Mouse (Mus musculus) small intestine, adult 2 months (tissue): ENCODE results near the gene Map4k3. TPM values are rescaled to one million over a fixed set of nuclear protein-coding genes. Genes with fewer than 3 reads are reported as not detected.
A peak's percentile ranks its signal among the peaks of the same experiment; 100 is the strongest.

Source experiments
- H3K27ac ChIP-seq: fragments of 200-500 bp; 2 replicates; pipeline ENCODE4 v1.5.1; 2012; ENCODE audit warnings: low read depth, low read length, control low read depth, inconsistent platforms; ENCODE audit not compliant: insufficient read depth
- H3K27me3 ChIP-seq: fragments of 200-500 bp; 2 replicates; pipeline ENCODE4 v1.6.1; 2012; ENCODE audit warnings: mild to moderate bottlenecking, moderate library complexity, low read length, inconsistent platforms; ENCODE audit not compliant: control insufficient read depth, insufficient read depth
- H3K36me3 ChIP-seq: fragments of 200-500 bp; 2 replicates; pipeline ENCODE4 v1.6.1; 2012; ENCODE audit warnings: mild to moderate bottlenecking, low read length, control low read depth, inconsistent platforms; ENCODE audit not compliant: control insufficient read depth, insufficient read depth
- H3K4me1 ChIP-seq: fragments of 200-500 bp; 2 replicates; pipeline ENCODE4 v1.6.1; 2012; ENCODE audit warnings: low read length, inconsistent platforms, mixed read lengths; ENCODE audit not compliant: control insufficient read depth, insufficient read depth, insufficient read length
- H3K4me3 ChIP-seq: fragments of 200-500 bp; 2 replicates; pipeline ENCODE4 v1.5.1; 2012; ENCODE audit warnings: low read depth, mild to moderate bottlenecking, control low read depth, inconsistent platforms, low read length, moderate library complexity
- CTCF ChIP-seq: fragments of 200-500 bp; IDR thresholded peaks from 2 replicates; pipeline ENCODE4 v1.5.1; 2012; ENCODE audit warnings: low read depth, mild to moderate bottlenecking, control low read depth, inconsistent platforms, low read length, moderate library complexity, mixed read lengths; ENCODE audit not compliant: insufficient replicate concordance, insufficient read length; ENCODE audit errors: extremely low read depth
- POLR2A ChIP-seq: fragments of 200-500 bp; IDR thresholded peaks from 2 replicates; pipeline ENCODE4 v1.6.1; 2012; ENCODE audit warnings: low read depth, mild to moderate bottlenecking, control low read depth, inconsistent platforms, low read length, moderate library complexity
- WGBS: fragments of 180-500 bp; shearing (Covaris S2); methylation state at CpG from one replicate; pipeline ENCODE4 v1.1.7; 2018; 5-methylcytosine and 5-hydroxymethylcytosine counted together
- polyA plus RNA-seq: library from polyadenylated mRNA; depleted of rRNA; stranded (reverse); fragments of >200 nt; gene quantifications from 2 replicates; pipeline ENCODE4 v1.2.3, GENCODE M21; 2012

The Map4k3 gene
- polyA plus RNA-seq, 1 experiment: 9.4 TPM

DNA sequence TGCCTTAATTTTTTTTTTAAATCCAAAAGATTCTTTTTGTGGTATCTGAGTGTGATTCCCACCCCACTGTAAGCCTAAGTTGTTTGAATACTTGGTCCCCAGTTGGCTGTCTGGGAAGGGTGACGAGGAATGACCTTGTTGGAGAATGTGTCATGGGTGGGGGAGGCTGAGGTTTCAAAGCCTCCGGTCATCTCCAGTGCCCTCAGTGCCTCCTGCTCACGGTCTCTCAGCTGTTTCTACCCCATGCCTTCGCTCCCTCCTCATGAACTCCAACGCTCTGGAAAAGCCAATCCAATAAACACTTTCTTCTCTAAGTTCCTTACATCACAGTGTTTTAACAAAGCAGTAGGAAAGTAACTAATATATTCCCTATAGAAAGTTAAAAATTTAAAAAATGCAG, 45.2 kb downstream of the Map4k3 start:
- 87% methylated on average over 5 of the region's 5 CpGs for WGBS
- H3K27me3 ChIP-seq: no peaks in the 10 kb centered on the region
- peaks cover 3% of the 10 kb centered on the region for H3K4me1 ChIP-seq
- H3K4me3 ChIP-seq: no peak overlapping the region
- H3K36me3 ChIP-seq: peaks cover 4% of the 10 kb centered on the region; the same call in 1 of the 2 replicates
- H3K27ac ChIP-seq: no peak overlapping the region
- TF ChIP-seq CTCF (no peak), POLR2A (no peak)

DNA sequence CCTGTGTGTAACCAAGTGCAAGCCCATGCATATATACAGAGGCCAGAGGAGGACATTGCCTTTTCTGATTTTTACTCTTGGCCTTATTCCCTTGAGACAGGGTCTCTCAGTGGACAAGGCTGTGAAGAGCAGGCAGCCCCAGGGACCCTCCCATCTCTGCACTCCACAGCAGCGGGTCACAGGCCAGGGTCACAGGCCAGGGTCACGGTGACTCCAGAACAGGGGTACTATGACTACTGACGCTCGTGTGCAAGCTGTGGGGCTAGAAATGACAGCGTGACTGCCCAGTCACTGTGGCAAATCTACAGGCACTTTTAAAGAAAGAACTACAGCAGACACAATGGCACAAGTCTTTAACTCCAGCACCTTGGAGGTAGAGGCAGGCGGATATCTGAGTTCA, 50.1 kb downstream of the Map4k3 start:
- no peak for TF ChIP-seq CTCF
- no peak for TF ChIP-seq POLR2A
- Histone ChIP-seq H3K4me3 (no peak overlapping the region), H3K27me3 (no peaks in the 10 kb centered on the region), H3K27ac (no peak overlapping the region), H3K4me1 (peaks cover 9% of the 10 kb centered on the region), H3K36me3 (peaks cover 4% of the 10 kb centered on the region; the same call in 1 of the 2 replicates)
- WGBS: 92% methylated on average over 6 of the region's 6 CpGs

DNA sequence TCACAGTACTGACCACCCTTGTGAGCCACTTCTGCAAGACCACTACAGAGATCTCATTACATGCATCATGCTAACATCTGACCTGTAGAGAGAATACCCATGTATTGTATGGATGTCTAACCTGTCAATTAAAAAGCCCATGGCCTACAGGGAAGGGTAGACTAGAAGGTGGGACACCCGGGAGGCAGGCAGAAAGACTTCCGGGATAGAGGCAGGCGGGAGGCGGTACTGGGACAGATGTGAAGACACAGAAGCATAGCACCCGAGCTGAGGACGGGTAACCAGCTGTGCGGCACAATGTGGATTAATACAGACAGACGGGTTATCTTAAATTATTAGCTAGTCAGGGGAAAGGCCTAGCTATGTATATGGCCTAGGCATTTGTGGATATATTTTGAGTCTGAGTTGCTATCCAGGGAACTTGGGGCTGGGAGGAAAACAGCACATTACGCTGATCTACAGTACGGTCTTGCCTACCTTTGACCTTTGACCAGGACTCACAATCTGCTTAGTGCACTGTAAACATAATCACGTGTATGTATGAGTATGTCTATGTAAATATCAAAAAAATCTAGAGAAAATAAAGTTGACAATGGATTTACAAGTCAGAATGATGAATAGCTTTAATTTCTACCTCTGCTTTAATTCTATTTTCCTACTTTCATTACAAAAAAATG, 51.3 kb downstream of the Map4k3 start:
- H3K27me3 ChIP-seq: no peaks in the 10 kb centered on the region
- peak overlapping the region; percentile 82 for H3K27ac ChIP-seq
- peaks cover 9% of the 10 kb centered on the region for H3K4me1 ChIP-seq
- 27% methylated on average over 11 of the region's 11 CpGs for WGBS
- TF ChIP-seq POLR2A: no peak
- TF ChIP-seq CTCF: no peak
- H3K36me3 ChIP-seq: peaks cover 4% of the 10 kb centered on the region; the same call in 1 of the 2 replicates
- no peak overlapping the region for H3K4me3 ChIP-seq

DNA sequence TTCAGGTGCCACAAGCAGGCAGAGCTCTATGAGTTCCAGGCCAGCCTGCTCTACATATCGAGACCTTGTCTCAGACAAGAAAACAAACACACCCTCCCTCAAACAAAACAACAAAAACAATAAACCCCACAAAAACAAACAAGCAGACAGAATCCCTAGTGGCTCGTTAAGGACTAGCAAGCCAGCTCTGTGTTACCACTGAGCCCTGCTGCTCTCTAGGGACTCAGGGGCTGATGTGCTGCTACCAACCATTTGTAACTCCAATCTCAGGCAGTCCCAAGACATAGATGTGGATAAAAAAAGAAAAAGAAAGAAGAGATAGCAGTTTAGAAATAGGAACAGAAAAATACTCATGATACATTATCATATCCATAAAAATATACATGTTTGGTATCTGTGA, 52.1 kb downstream of the Map4k3 start:
- Histone ChIP-seq H3K27me3 (no peaks in the 10 kb centered on the region), H3K36me3 (peaks cover 4% of the 10 kb centered on the region; the same call in 1 of the 2 replicates), H3K4me3 (no peak overlapping the region), H3K4me1 (peaks cover 9% of the 10 kb centered on the region), H3K27ac (peak overlapping the region; percentile 82; the same call in 1 of the 2 replicates)
- TF ChIP-seq CTCF (no peak), POLR2A (no peak)
- 84% methylated on average over 2 of the region's 2 CpGs for WGBS

DNA sequence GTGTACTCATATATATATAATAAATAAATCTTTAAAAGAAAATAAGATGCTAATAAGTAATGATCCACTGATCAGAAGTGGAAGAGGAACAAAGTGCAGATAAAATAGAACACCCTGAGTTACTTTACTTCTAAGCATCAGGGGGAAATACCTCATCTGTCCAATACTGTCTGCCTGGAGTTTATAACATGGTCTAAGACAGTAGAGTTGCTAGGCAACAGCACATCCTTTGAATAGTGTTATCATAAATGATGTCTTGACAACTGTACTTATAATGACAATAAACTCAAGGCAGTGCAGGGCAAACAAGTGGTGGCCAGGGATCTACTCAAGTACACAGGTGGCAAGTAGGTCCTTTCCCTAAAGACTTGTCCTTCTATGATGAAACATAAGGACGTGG, 57.9 kb downstream of the Map4k3 start:
- Histone ChIP-seq H3K27ac (no peak overlapping the region), H3K27me3 (no peaks in the 10 kb centered on the region), H3K4me1 (no peaks in the 10 kb centered on the region), H3K36me3 (no peaks in the 10 kb centered on the region), H3K4me3 (no peak overlapping the region)
- TF ChIP-seq CTCF (no peak), POLR2A (no peak)
- WGBS: 80% methylated on average over 1 of the region's 1 CpGs

DNA sequence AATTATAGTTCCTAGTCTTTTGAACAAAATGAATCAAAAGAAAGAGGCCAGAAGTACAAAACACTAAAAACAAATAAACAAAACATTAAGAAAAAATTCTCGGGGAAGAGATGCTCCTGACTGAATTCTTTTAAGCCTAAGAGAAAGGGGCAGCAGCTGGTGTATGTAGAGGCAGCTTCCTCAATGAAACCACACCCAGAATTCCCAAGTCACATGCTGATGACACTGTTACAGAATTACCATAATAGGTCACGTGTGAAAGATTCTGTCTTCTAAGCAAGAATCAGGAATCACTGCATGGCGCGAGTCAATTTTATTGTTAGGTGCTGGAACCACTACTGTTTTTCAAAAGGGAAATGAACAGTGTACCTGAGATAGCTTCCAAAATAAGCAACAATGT, 64.7 kb downstream of the Map4k3 start:
- Histone ChIP-seq H3K27ac (no peak overlapping the region), H3K36me3 (peaks cover 5% of the 10 kb centered on the region; the same call in 1 of the 2 replicates), H3K4me1 (no peaks in the 10 kb centered on the region; the same call in 1 of the 2 replicates), H3K27me3 (no peaks in the 10 kb centered on the region), H3K4me3 (no peak overlapping the region)
- 68% methylated on average over 4 of the region's 4 CpGs for WGBS
- no peak for TF ChIP-seq POLR2A
- no peak for TF ChIP-seq CTCF

DNA sequence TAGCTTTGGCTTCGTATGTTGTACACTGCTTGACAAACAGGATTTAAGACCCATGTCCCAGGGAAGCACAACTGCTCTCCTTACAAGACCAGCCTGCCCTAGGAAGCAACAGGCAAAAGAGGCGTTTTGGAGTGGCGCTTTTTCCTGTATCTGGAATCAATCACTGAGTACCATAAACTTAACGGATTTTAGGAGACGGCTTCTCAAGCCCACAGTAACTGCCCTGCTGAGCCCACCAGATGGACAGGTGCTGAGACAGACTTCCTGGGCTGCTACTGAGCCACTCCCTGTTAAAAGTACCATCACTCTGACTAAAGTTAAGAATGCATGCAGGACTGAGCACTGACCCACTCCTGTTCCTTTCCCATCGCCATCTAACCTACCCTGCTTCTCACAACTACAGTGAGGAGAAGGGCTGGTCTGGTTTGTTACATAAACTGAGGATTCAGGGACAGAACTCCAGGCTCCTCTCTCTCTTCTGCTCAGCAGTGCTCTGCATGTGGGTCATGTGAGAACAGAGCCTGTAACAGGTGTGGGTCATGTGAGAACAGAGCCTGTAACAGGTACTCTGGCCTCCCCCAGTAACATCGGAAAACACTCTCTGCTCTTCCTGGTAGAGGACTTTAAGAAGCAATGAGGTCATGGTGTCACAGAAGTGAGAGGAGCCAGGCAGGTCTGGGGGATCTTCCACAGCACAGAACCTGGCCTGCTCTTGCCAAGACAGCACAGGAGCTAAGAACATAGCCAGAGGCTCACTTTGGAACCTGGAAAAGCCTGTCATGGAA, 65.3 kb downstream of the Map4k3 start:
- 70% methylated on average over 7 of the region's 7 CpGs for WGBS
- H3K27ac ChIP-seq: no peak overlapping the region
- no peaks in the 10 kb centered on the region for H3K27me3 ChIP-seq
- H3K36me3 ChIP-seq: peaks cover 5% of the 10 kb centered on the region; the same call in 1 of the 2 replicates
- no peak overlapping the region for H3K4me3 ChIP-seq
- no peak for TF ChIP-seq POLR2A
- no peak for TF ChIP-seq CTCF
- H3K4me1 ChIP-seq: no peaks in the 10 kb centered on the region; the same call in 1 of the 2 replicates
